Mouse (Mus musculus): ENCODE results near the gene Efemp2. TPM values are rescaled to one million over a fixed set of nuclear protein-coding genes. Genes with fewer than 3 reads are reported as not detected.

The Efemp2 gene
- polyA plus RNA-seq, 1 experiment, result 43.4 TPM

DNA sequence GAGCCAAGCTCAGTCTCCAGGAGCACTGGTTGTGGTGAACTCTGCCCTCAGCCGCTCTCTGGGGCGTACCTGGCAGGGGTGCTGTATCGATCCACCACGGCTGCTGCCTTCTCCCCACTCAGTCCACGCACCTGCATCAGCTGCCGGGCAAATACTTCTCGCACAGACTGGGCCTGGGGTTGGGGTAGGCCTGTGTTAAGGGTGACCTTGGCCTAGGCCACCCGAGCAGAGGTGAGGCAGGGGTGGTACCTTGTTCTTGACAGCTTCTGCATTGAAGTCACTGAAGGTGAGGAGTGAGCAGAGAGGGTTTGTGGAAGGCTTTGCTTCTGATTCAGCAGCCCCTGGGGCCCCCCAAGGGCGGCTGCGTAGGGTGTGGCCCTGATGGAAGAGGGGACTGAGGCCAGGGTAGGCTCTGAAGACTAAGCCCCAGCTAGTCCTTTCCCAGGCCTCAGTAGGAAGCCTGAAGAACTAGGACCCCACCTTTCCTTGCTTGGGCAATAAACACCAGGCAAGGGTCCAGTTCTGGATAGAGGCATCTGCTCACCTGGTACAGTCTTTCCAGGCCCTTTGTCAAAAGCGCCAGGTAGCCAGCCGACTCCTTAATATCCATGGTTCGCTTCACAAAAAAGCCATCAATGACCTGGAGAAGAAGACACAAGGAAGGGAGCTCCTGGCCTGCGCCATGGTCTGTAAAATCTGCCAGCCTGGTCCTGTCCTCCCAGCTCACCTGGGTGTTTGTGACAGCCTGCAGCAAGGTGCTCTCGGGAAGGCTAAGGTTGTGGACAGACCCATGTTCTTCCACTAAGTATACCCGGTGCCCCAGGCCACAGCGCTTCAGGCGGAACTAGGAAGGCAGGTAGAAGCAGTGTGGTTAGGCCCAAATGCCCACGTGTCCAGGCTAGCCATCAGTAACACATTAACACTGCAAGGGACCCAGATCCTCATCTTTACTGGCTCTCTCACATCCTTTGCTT is 9.9 kb downstream of the Efemp2 start:
- H3K4me3 ChIP-seq (replicated peaks; ENCODE audit: insufficient read depth, low read depth, low read length), result no peak overlapping the region
- WGBS, result 63% methylated on average over 19 of the region's 19 CpGs
- peak in 1 of 2 experiments; percentile 48 for DNase-seq
- H3K4me1 ChIP-seq (ENCODE audit: control insufficient read depth, insufficient read depth, low read length), result peaks cover 39% of the 10 kb centered on the region
- H3K27me3 ChIP-seq (ENCODE audit: control insufficient read depth, insufficient read depth, low read length), result no peaks in the 10 kb centered on the region
- H3K27ac ChIP-seq (ENCODE audit: insufficient read depth, low read length), result peak overlapping the region; percentile 90
- no peak for TF ChIP-seq POLR2A (IDR thresholded peaks at IDR 0.05; ENCODE audit: borderline replicate concordance, insufficient read depth, low read length)
- no peak for TF ChIP-seq CTCF (IDR thresholded peaks at IDR 0.05; ENCODE audit: borderline replicate concordance, insufficient read depth, low read depth, low read length)

DNA sequence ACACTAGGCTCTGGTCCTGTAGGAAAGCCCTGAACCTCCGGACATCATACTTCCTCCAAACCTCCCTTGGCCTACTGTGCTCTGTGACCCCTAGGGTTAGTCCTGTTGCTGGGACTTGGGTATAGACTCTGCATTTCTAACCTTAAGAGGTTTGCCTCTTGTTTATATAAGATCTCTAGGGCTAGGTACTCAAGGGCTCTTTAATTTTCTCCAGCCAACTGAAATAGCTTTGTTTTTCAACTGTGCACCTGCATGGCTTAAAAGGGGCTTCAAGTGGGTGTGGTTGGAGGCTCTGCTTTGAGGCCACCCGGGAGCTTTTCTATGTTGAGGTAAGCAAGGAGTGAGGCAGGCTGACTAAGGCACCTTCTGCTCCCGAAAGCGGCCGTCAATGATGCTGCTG is 10.7 kb downstream of the Efemp2 start:
- H3K4me1 ChIP-seq (ENCODE audit: control insufficient read depth, insufficient read depth, low read length), result peaks cover 39% of the 10 kb centered on the region
- TF ChIP-seq POLR2A (IDR thresholded peaks at IDR 0.05; ENCODE audit: borderline replicate concordance, insufficient read depth, low read length) (no peak), CTCF (IDR thresholded peaks at IDR 0.05; ENCODE audit: borderline replicate concordance, insufficient read depth, low read depth, low read length) (no peak)
- peak overlapping the region; percentile 15 for H3K4me3 ChIP-seq (replicated peaks; ENCODE audit: insufficient read depth, low read depth, low read length)
- H3K27me3 ChIP-seq (ENCODE audit: control insufficient read depth, insufficient read depth, low read length), result no peaks in the 10 kb centered on the region
- WGBS, result 67% methylated on average over 5 of the region's 5 CpGs
- no peak for DNase-seq
- H3K27ac ChIP-seq (ENCODE audit: insufficient read depth, low read length), result peak overlapping the region; percentile 90

DNA sequence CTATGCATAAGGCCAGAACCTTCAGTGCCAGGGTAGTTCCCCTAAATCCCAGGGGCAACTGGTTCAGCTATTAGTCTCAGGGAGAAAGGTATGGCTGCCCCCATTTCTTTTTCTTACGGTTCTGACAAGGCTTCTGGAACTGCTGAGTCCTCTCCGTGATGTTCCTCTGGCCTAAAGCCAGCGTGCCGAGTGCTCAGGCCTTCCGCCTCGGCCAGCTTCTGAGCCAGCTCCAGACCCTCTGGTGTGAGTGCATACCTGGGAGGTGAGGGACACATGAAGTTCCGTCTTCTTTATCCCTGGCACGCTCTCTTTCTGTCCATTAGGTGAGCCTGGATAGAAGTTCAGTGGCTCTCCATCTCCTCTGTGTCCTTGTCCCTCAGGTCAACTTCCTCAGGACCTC is 11.6 kb downstream of the Efemp2 start:
- Histone ChIP-seq H3K4me3 (replicated peaks; ENCODE audit: insufficient read depth, low read depth, low read length) (peak overlapping the region; percentile 33), H3K27me3 (ENCODE audit: control insufficient read depth, insufficient read depth, low read length) (no peaks in the 10 kb centered on the region), H3K27ac (ENCODE audit: insufficient read depth, low read length) (peak overlapping the region; percentile 90), H3K4me1 (ENCODE audit: control insufficient read depth, insufficient read depth, low read length) (peaks cover 39% of the 10 kb centered on the region)
- peak in 1 of 2 experiments; percentile 73 for DNase-seq
- WGBS, result 11% methylated on average over 8 of the region's 8 CpGs
- TF ChIP-seq POLR2A (IDR thresholded peaks at IDR 0.05; ENCODE audit: borderline replicate concordance, insufficient read depth, low read length), result no peak
- TF ChIP-seq CTCF (IDR thresholded peaks at IDR 0.05; ENCODE audit: borderline replicate concordance, insufficient read depth, low read depth, low read length), result no peak

DNA sequence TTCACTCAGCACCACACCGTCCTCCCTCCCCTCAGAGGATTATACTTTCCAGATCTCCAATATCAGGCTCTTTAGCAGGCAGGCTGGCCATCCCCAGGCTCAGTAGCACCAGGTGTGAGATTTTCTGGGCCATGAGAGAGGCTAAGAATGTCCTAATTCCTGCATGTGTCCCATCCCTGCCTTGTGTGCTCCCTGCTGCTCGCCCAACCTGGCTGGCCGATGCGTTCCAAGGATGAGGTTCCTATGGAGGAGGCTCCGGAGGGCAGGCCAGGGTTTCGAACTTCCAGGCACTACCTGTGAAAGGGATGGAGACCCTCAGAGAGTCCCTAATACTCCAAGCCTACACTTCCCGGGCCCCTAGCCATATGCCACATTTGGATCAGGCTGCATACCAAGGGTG is 12.1 kb downstream of the Efemp2 start:
- DNase-seq, result peak; percentile 88 to 92
- H3K27ac ChIP-seq (ENCODE audit: insufficient read depth, low read length), result peak overlapping the region; percentile 90
- WGBS, result 14% methylated on average over 7 of the region's 7 CpGs
- TF ChIP-seq POLR2A (IDR thresholded peaks at IDR 0.05; ENCODE audit: borderline replicate concordance, insufficient read depth, low read length), result no peak
- TF ChIP-seq CTCF (IDR thresholded peaks at IDR 0.05; ENCODE audit: borderline replicate concordance, insufficient read depth, low read depth, low read length), result 0 out of 2 replicates have a peak, but pooled peaks have one; percentile 18
- peak overlapping the region; percentile 31 for H3K4me3 ChIP-seq (replicated peaks; ENCODE audit: insufficient read depth, low read depth, low read length)
- no peaks in the 10 kb centered on the region for H3K27me3 ChIP-seq (ENCODE audit: control insufficient read depth, insufficient read depth, low read length)
- H3K4me1 ChIP-seq (ENCODE audit: control insufficient read depth, insufficient read depth, low read length), result peaks cover 39% of the 10 kb centered on the region

DNA sequence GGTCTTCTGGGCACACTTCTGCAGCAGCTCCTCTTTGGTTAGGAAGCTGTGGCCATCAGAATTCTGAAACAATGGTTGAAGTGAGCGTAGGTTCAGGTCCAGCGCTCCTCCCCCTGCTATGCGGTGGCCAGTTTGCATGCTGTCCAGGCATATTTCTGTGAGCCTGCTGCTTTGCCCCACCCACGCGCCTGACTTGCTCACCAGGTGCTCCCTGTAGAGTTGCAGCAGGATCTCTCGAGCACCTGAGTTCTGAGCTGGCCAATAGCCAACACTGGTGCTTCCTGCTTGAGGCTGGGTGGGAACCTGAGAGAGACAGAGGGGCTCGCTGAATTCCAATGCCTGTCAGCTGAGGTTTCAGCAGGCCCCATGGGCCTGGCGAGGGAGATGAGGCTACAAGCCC is 12.5 kb downstream of the Efemp2 start:
- peak; percentile 81 to 84 for DNase-seq
- peak; percentile 22; the same call in 1 of the 2 replicates for TF ChIP-seq POLR2A (IDR thresholded peaks at IDR 0.05; ENCODE audit: borderline replicate concordance, insufficient read depth, low read length)
- TF ChIP-seq CTCF (IDR thresholded peaks at IDR 0.05; ENCODE audit: borderline replicate concordance, insufficient read depth, low read depth, low read length), result no peak
- Histone ChIP-seq H3K27me3 (ENCODE audit: control insufficient read depth, insufficient read depth, low read length) (no peaks in the 10 kb centered on the region), H3K4me1 (ENCODE audit: control insufficient read depth, insufficient read depth, low read length) (peaks cover 39% of the 10 kb centered on the region), H3K4me3 (replicated peaks; ENCODE audit: insufficient read depth, low read depth, low read length) (peak overlapping the region; percentile 31), H3K27ac (ENCODE audit: insufficient read depth, low read length) (peak overlapping the region; percentile 90)
- 6% methylated on average over 8 of the region's 8 CpGs for WGBS

DNA sequence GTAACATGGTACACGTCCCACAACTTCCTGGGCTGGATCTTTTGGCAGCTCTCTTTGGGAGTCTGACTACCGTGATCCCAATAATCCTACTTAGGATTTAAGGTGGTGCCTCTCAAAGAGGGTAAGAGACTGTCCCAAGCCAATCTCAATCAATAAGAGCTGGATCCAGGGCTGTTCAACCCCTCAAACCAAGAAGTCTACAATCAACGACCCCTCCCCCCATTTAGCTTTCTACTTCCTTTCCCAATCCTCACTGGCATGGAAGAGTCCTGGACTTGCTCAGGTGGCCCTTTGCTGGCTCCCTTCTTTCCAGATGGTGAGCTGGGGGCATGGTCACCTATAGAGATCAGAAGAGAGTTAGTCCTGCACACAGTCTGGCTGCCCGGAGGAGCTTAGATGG is 13.0 kb downstream of the Efemp2 start:
- 30% methylated on average over 4 of the region's 4 CpGs for WGBS
- peaks cover 39% of the 10 kb centered on the region for H3K4me1 ChIP-seq (ENCODE audit: control insufficient read depth, insufficient read depth, low read length)
- TF ChIP-seq POLR2A (IDR thresholded peaks at IDR 0.05; ENCODE audit: borderline replicate concordance, insufficient read depth, low read length) (no peak), CTCF (IDR thresholded peaks at IDR 0.05; ENCODE audit: borderline replicate concordance, insufficient read depth, low read depth, low read length) (no peak)
- peak overlapping the region; percentile 66 for H3K4me3 ChIP-seq (replicated peaks; ENCODE audit: insufficient read depth, low read depth, low read length)
- DNase-seq, result no peak
- H3K27ac ChIP-seq (ENCODE audit: insufficient read depth, low read length), result peak overlapping the region; percentile 90
- no peaks in the 10 kb centered on the region for H3K27me3 ChIP-seq (ENCODE audit: control insufficient read depth, insufficient read depth, low read length)

DNA sequence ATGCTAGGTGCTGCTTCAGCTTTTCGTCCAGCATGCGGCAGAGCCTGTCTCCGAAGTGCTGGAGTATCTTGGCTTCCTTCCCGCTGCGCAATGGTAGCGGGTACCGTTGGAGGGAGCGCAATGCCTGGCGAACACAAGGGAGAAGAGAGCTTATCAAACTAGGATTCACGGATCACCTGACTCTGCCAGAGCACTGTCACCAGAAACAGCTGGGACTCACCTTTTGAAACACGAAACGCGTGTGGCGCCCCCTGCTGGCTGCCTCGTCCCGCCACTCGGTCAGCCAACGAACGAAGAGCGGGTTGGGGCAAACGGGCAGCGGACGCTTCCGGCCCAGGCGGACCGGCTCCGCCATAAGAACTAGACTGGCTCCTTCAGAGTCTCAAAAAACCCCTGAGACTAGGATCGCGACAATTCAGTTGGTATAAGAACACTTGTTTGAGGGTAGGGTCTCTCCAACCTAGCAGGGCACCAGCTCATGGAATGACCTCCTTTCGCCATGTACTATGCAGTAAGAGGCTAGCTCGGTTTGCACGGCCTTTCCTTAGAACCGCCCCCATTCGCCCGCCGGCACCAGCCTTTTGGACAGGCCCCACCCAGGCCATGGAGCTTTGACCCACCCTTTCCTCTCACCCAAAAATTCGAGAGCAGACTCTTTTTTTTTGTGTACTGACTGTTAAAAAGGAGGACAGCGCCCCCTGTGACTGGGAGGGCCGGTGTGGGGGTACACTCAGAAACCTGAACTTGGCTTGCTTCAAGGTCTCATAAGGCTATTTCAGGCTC is 14.2 kb downstream of the Efemp2 start, which contains the start of gene Mus81:
Gene Mus81 (minus strand): TSS at position 635 of the 783 bp plus-strand sequence.
- Histone ChIP-seq H3K4me3 (replicated peaks; ENCODE audit: insufficient read depth, low read depth, low read length) (peak within 1 kb of the TSS; percentile 68), H3K27me3 (ENCODE audit: control insufficient read depth, insufficient read depth, low read length) (no peaks in the 10 kb centered on the region), H3K4me1 (ENCODE audit: control insufficient read depth, insufficient read depth, low read length) (peaks cover 38% of the 10 kb centered on the region), H3K27ac (ENCODE audit: insufficient read depth, low read length) (peak within 1 kb of the TSS; percentile 92)
- under 1% methylated on average over 39 of the region's 39 CpGs for WGBS
- peak; percentile 97 to 98 for DNase-seq
- TF ChIP-seq POLR2A (IDR thresholded peaks at IDR 0.05; ENCODE audit: borderline replicate concordance, insufficient read depth, low read length) (peak; percentile 83; the same call in 1 of the 2 replicates), CTCF (IDR thresholded peaks at IDR 0.05; ENCODE audit: borderline replicate concordance, insufficient read depth, low read depth, low read length) (peak; percentile 78)
